ENCODE assay signal across 22 mouse cellular contexts in genomic region chrX:17775886-17776285, GRCm38 (mm10).
"Had no signal": no experiment of that assay in that cellular context is flagged by ENCODE, and none has a peak within 500 bp of the region (broad histone marks: within the 10 kb centered on the region; RNA-seq: fewer than 3 reads in every experiment).

No protein-coding gene starts in this region.

- H3K4me2 ChIP-seq: lung, embryonic 15.5 days; midbrain, embryonic 11.5 days; midbrain, embryonic 13.5 days; midbrain, embryonic 15.5 days; neural tube, embryonic 13.5 days; neural tube, embryonic 15.5 days; stomach, embryonic 15.5 days had no signal

- H3K27ac ChIP-seq: lung, embryonic 15.5 days; macrophage; midbrain, embryonic 13.5 days; midbrain, embryonic 15.5 days; neural tube, embryonic 13.5 days; neural tube, embryonic 15.5 days; stomach, embryonic 15.5 days; stomach, postnatal 0 days had no signal

- ATAC-seq: liver, postnatal 0 days; lung, postnatal 0 days; midbrain, embryonic 13.5 days; midbrain, embryonic 15.5 days had no signal

- H3K9me3 ChIP-seq: lung, embryonic 15.5 days; midbrain, embryonic 15.5 days; neural tube, embryonic 15.5 days; stomach, embryonic 15.5 days had no signal

- H3K36me3 ChIP-seq: lung, embryonic 15.5 days; midbrain, embryonic 13.5 days; midbrain, embryonic 15.5 days; neural tube, embryonic 13.5 days; neural tube, embryonic 15.5 days; stomach, embryonic 15.5 days had no signal

- H3K9ac ChIP-seq: liver, postnatal 0 days; lung, embryonic 15.5 days; midbrain, embryonic 13.5 days; midbrain, embryonic 15.5 days; neural tube, embryonic 13.5 days; neural tube, embryonic 15.5 days; stomach, embryonic 15.5 days had no signal

- H3K27me3 ChIP-seq: lung, embryonic 15.5 days; megakaryocyte, embryonic 14.5 days; midbrain, embryonic 13.5 days; midbrain, embryonic 15.5 days; neural tube, embryonic 13.5 days; neural tube, embryonic 15.5 days; stomach, embryonic 15.5 days had no signal

- H3K4me3 ChIP-seq: lung, embryonic 15.5 days; megakaryocyte, embryonic 14.5 days; midbrain, embryonic 13.5 days; midbrain, embryonic 15.5 days; neural tube, embryonic 13.5 days; neural tube, embryonic 15.5 days; stomach, embryonic 15.5 days had no signal

- H3K4me1 ChIP-seq: lung, embryonic 15.5 days; megakaryocyte, embryonic 14.5 days; midbrain, embryonic 13.5 days; midbrain, embryonic 15.5 days; neural tube, embryonic 13.5 days; neural tube, embryonic 15.5 days; stomach, embryonic 15.5 days had no signal

- DNase-seq: liver, postnatal 0 days; lung, adult 2 months; lung, postnatal 14 days; lung, postnatal 36 days; retina, postnatal 1 day; right cerebral cortex, adult 18-20 months; right cerebral cortex, postnatal 25 days; right cerebral cortex, postnatal 4 days; thymus, adult 2 months; thymus, postnatal 25 days; thymus, postnatal 4 days had no signal
